Mouse (Mus musculus) stomach, adult 2 months (tissue): ENCODE data around the gene Setd7. TPM values are rescaled to one million over a fixed set of nuclear protein-coding genes. Genes with fewer than 3 reads are reported as not detected.

ENCODE experiments used
- polyA plus RNA-seq: library from polyadenylated mRNA; depleted of rRNA; stranded (reverse); fragments of >200 nt; gene quantifications from 2 replicates; pipeline ENCODE4 v1.2.3, GENCODE M21; 2012; rRNA removed

Gene Setd7
- polyA plus RNA-seq, result 2.8 and 4.4 TPM in 2 replicates

DNA sequence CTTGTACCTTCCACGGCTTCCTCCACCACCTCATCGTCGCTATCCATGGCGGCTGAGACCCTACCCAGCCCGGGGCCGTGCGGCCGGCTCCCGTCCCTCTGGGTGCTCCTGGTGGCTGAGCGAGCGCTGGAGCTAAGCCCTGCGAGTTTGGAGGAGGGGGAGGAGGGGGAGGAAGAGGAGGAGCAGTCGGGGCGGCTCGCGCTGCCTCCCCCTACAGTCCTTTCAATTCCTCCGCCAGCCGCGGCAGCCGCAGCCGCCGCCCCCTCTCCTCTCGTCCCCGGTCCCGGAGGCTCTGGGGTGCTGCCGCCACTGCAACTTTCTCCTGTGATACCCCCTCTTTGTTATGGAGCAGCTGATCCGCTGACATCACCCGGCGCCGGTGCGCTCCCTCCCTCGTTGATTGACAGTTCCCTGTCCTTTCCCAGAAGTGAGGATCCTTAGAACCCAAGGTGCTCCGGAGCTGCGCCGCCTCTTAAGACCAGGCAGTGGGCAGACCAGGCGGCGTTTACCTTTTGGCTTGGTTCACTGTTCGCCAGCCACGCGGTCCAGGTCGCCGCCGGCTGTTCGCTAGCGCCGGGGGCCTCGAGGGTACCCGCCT, at the start of gene Setd7:
TSS of gene Setd7 (minus strand) at position 369 of the 598 bp plus-strand sequence.

GRCm38 (mm10) chr3:51483741-51484359, 76.8 kb downstream of the Setd7 start, which contains the start of gene Rab33b:
Gene Rab33b, plus strand, starts transcription at chr3:51483920.

Other genes with a start within 250 kb of the Setd7 start
- gene Elf2, start 220.2 kb downstream of the Setd7 start, polyA plus RNA-seq, result 13.3 and 15.0 TPM in 2 replicates
- 0.23 and 0.53 TPM in 2 replicates for gene Mgarp, start 164.1 kb downstream of the Setd7 start, polyA plus RNA-seq
- gene Ndufc1, start 151.9 kb downstream of the Setd7 start, polyA plus RNA-seq, result 107 and 126 TPM in 2 replicates
- gene Naa15, start 145.7 kb downstream of the Setd7 start, polyA plus RNA-seq, result 0.23 and 0.43 TPM in 2 replicates
- gene Rab33b, start 77.0 kb downstream of the Setd7 start, polyA plus RNA-seq, result 2.1 and 2.2 TPM in 2 replicates
- 9.7 and 15.2 TPM in 2 replicates for gene Mgst2, start 99.5 kb upstream of the Setd7 start, polyA plus RNA-seq